Mouse (Mus musculus) forebrain, embryonic 14.5 days (tissue): Measurements from ENCODE around the gene Tlcd2. TPM values are rescaled to one million over a fixed set of nuclear protein-coding genes. Genes with fewer than 3 reads are reported as not detected.
"Not testable (repeated sequence)": the region's sequence is repeated elsewhere in the genome, so short reads cannot be mapped to it uniquely, and the experiment has no call there.

Experiments
- ATAC-seq: fragments of 200-750 bp; cut with Nextera tagmentation; 2 replicates; pipeline ENCODE4 v1.8.0; 2017; ENCODE audit warnings: mild to moderate bottlenecking, moderate library complexity
- DNase-seq: peaks from one replicate; pipeline ENCODE4 v3.0.0-alpha.2; 2015; ENCODE audit warnings: low spot score
- H3K27ac ChIP-seq: fragments of 300-500 bp; sonication (generic); 2 replicates; pipeline ENCODE4 v1.5.1; 2014; ENCODE audit warnings: low read depth, mild to moderate bottlenecking, control low read depth, low read length, moderate library complexity
- H3K27me3 ChIP-seq: fragments of 300-500 bp; sonication (generic); replicated peaks from 2 replicates; pipeline ENCODE4 v1.6.1; 2014; ENCODE audit warnings: low read length, control low read depth, mixed read lengths; ENCODE audit not compliant: control insufficient read depth, insufficient read depth
- H3K36me3 ChIP-seq: fragments of 300-500 bp; sonication (generic); 2 replicates; pipeline ENCODE4 v1.6.1; 2014; ENCODE audit warnings: low read length, control low read depth; ENCODE audit not compliant: control insufficient read depth, insufficient read depth
- H3K4me1 ChIP-seq: fragments of 300-500 bp; sonication (generic); 2 replicates; pipeline ENCODE4 v1.6.1; 2014; ENCODE audit warnings: antibody characterized with exemption, low read length, control low read depth; ENCODE audit not compliant: control insufficient read depth, insufficient read depth
- H3K4me2 ChIP-seq: fragments of 300-500 bp; sonication (generic); 2 replicates; pipeline ENCODE4 v1.6.1; 2014; ENCODE audit warnings: mild to moderate bottlenecking, control low read depth, low read length
- H3K4me3 ChIP-seq: fragments of 300-500 bp; sonication (generic); 2 replicates; pipeline ENCODE4 v1.5.1; 2014; ENCODE audit warnings: low read depth, low read length, control low read depth
- H3K9ac ChIP-seq: fragments of 300-500 bp; sonication (generic); 2 replicates; pipeline ENCODE4 v1.6.1; 2014; ENCODE audit warnings: mild to moderate bottlenecking, low read length, control low read depth, moderate library complexity
- H3K9me3 ChIP-seq: fragments of 300-500 bp; sonication (generic); replicated peaks from 2 replicates; pipeline ENCODE4 v1.6.1; 2016; ENCODE audit warnings: low read length, control low read depth, mixed read lengths; ENCODE audit not compliant: control insufficient read depth
- WGBS: fragments of 180-500 bp; shearing (Covaris S2); extraction: QIAGEN DNeasy Blood & Tissue Kit; methylation state at CpG from one replicate; pipeline ENCODE4 v1.1.7; 2014; 5-methylcytosine and 5-hydroxymethylcytosine counted together
- polyA plus RNA-seq: library from polyadenylated mRNA; unstranded; fragments of >200 nt; fragmentation: Nextera tagmentation; extraction: Ambion mirVana; gene quantifications from 2 replicates; pipeline ENCODE4 v1.2.1, GENCODE M21; 2014

Tlcd2 gene
- polyA plus RNA-seq, 1 experiment from 2014 or later: 1.3 TPM

DNA sequence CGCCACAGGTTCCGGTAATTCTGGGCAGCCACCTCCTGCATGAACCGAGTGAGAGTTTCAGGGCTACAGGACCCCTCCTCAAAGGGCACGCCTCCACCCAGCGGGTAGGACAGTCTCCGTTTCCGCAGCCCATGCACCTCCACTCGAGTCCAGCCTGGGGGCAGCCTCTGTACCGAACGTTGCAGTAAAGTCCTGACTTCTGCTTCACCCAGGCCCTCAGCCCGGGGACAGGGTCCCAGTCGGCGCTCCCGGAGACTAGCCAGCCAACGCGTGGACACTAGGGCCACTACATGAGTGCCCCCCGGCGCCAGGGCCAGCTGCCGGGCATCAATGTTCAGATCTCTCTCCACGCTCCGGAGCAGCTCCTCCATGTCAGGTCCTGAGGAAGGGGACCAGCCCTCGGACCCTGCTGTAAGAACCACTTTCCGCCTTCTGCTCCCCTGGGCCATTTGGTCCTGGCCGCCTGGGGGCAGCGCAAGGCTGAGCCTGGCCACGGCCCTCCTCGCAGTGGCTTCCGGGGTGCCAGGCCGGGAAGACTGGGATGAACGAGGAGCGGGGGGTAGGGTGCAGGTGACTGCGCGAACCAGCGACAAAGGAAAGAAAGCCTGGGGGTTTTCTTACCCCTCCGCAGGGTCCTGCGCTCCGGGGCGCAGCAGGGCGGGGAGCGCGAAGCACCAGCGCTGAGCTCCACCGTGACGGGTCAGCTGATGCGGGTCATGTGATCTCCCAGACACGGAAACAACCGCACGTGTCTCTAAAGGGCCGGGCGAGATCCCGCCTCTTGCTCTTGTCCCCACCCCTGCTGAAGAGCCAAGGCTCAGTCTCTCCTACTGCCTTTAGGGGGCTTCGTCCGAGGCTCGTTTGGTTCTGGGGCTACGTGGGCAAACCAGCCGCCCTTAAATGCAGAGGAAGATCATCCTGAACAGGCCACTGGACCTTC lies 7.3 kb upstream of the Tlcd2 start, which contains the start of gene Wdr81:
Wdr81 (minus strand) TSS at position 727 of the 940 bp plus-strand sequence.
- 3% methylated on average over 53 of the region's 56 CpGs for WGBS
- ATAC-seq: peak; percentile 96

DNA sequence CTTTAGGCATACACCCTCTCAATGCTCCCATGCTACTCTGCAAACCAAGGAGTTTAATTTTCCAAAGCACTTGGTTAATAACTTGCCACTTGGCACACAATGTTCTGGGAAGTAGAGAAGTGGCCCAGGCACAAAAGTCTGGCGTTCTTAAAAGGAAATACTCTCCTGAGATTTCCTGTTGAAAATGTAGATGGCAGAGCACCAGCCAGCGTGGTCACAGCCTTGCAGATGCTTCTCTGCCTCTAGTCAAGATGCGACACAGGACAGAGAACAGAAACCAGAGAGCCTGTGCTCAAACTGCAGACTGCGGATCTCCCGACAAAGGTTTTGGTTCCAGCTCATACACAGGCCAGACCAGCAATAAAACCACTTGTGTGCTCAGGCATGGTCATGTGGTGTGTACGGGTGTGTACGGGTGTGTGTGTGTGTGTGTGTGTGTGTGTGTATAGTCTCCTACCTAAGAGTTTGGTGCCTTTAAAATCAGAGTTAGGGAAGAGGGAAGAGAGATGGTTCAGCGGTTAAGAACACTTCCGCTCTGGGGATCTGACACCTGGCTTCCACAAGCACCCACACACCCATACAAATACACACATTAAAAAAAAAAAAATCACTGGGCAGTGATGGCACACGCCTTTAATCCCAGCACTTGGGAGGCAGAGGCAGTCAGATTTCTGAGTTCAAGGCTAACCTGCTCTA lies 6.3 kb upstream of the Tlcd2 start:
- Histone ChIP-seq H3K36me3 (no peaks in the 10 kb centered on the region), H3K4me2 (peak overlapping the region; percentile 99), H3K27me3 (no peaks in the 10 kb centered on the region), H3K4me1 (peaks cover 16% of the 10 kb centered on the region), H3K9me3 (no peaks in the 10 kb centered on the region), H3K27ac (no peak overlapping the region), H3K4me3 (peak overlapping the region; percentile 65), H3K9ac (peak overlapping the region; percentile 79; the same call in 1 of the 2 replicates)
- no peak for DNase-seq
- 85% methylated on average over 10 of the region's 10 CpGs for WGBS
- ATAC-seq: no peak

More for the DNA sequence above, 7.3 kb upstream of the Tlcd2 start, which contains the start of gene Wdr81:
- Histone ChIP-seq H3K27me3 (no peaks in the 10 kb centered on the region), H3K9ac (peak within 1 kb of the TSS; percentile 79), H3K36me3 (peaks cover 2% of the 10 kb centered on the region; the same call in 1 of the 2 replicates), H3K9me3 (no peaks in the 10 kb centered on the region), H3K4me2 (peak within 1 kb of the TSS; percentile 99), H3K4me3 (peak within 1 kb of the TSS; percentile 65), H3K27ac (no peak within 1 kb of the TSS; the same call in 1 of the 2 replicates), H3K4me1 (peaks cover 10% of the 10 kb centered on the region; the same call in 1 of the 2 replicates)
- DNase-seq: peak; percentile 95

- H3K9me3 ChIP-seq, H3K36me3 ChIP-seq: not testable (repeated sequence)
These were observed 5.5 kb upstream of the Tlcd2 start for GRCm38 (mm10) chr11:75455971-75456370.

DNA sequence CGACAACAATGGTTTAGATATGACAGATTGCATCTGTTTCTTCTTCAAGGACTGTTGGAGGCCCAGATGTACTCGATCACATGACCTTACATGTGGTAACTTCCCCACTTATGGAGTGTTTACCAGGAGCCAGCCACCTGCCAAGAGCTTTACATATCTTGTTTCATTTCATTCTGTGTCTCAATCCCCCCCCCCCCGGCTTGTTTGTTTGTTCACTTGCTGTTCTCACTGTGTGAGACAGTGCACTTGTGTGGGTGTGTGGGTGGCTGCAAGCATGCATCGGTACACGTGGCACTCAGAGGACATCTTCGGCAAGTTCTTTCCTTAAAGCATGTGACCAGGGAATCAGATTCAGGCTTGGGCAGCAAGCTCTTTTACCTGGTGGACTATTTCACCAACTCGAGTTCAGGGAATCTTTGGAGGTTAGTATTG lies 5.1 kb upstream of the Tlcd2 start:
- peaks cover 17% of the 10 kb centered on the region for H3K4me1 ChIP-seq
- no peak overlapping the region for H3K4me3 ChIP-seq
- no peak overlapping the region for H3K4me2 ChIP-seq
- ATAC-seq (no peak), DNase-seq (no peak)
- H3K9ac ChIP-seq: no peak overlapping the region
- H3K9me3 ChIP-seq: no peaks in the 10 kb centered on the region
- H3K27ac ChIP-seq: no peak overlapping the region
- H3K27me3 ChIP-seq: no peaks in the 10 kb centered on the region
- WGBS: 87% methylated on average over 7 of the region's 7 CpGs
- H3K36me3 ChIP-seq: no peaks in the 10 kb centered on the region

More at GRCm38 (mm10) chr11:75455971-75456370, 5.5 kb upstream of the Tlcd2 start:
- not testable (repeated sequence) for H3K27me3 ChIP-seq, H3K27ac ChIP-seq, DNase-seq, ATAC-seq, H3K4me3 ChIP-seq, H3K4me2 ChIP-seq, H3K9ac ChIP-seq
- peaks cover 17% of the 10 kb centered on the region for H3K4me1 ChIP-seq
- WGBS: 92% methylated on average over 2 of the region's 2 CpGs

- ATAC-seq (no peak), DNase-seq (peak; percentile 52)
- no peak overlapping the region for H3K9ac ChIP-seq
- H3K4me2 ChIP-seq: no peak overlapping the region
- peaks cover 28% of the 10 kb centered on the region for H3K4me1 ChIP-seq
- 30% methylated on average over 3 of the region's 3 CpGs for WGBS
- no peak overlapping the region for H3K4me3 ChIP-seq
- no peaks in the 10 kb centered on the region for H3K36me3 ChIP-seq
- no peaks in the 10 kb centered on the region for H3K27me3 ChIP-seq
- H3K9me3 ChIP-seq: no peaks in the 10 kb centered on the region
- H3K27ac ChIP-seq: no peak overlapping the region
These were observed 3.3 kb upstream of the Tlcd2 start for GRCm38 (mm10) chr11:75458169-75458568.

- Histone ChIP-seq H3K27me3 (no peaks in the 10 kb centered on the region), H3K4me1 (peaks cover 26% of the 10 kb centered on the region), H3K9ac (no peak overlapping the region), H3K4me2 (no peak overlapping the region), H3K27ac (no peak overlapping the region), H3K4me3 (no peak overlapping the region), H3K36me3 (no peaks in the 10 kb centered on the region), H3K9me3 (no peaks in the 10 kb centered on the region)
- 84% methylated on average over 8 of the region's 8 CpGs for WGBS
- ATAC-seq: no peak
- DNase-seq: no peak
These were observed 2.9 kb upstream of the Tlcd2 start for GRCm38 (mm10) chr11:75458628-75459041.

- 83% methylated on average over 5 of the region's 5 CpGs for WGBS
- Histone ChIP-seq H3K9me3 (no peaks in the 10 kb centered on the region), H3K9ac (no peak overlapping the region), H3K36me3 (no peaks in the 10 kb centered on the region), H3K27ac (no peak overlapping the region), H3K27me3 (no peaks in the 10 kb centered on the region), H3K4me3 (no peak overlapping the region), H3K4me1 (peaks cover 20% of the 10 kb centered on the region), H3K4me2 (no peak overlapping the region)
- DNase-seq: no peak
- ATAC-seq: no peak
These were observed 2.3 kb upstream of the Tlcd2 start for GRCm38 (mm10) chr11:75459141-75459711.

GRCm38 (mm10) chr11:75459751-75460102 lies 1.8 kb upstream of the Tlcd2 start:
- peak overlapping the region; percentile 62 for H3K4me2 ChIP-seq
- no peaks in the 10 kb centered on the region for H3K27me3 ChIP-seq
- WGBS: 43% methylated on average over 5 of the region's 5 CpGs
- no peak overlapping the region for H3K9ac ChIP-seq
- peak overlapping the region; percentile 64; the same call in 1 of the 2 replicates for H3K27ac ChIP-seq
- H3K4me3 ChIP-seq: 0 out of 2 replicates have a peak overlapping the region, but pooled peaks have one; percentile 66
- ATAC-seq (no peak), DNase-seq (no peak)
- H3K36me3 ChIP-seq: no peaks in the 10 kb centered on the region
- H3K4me1 ChIP-seq: peaks cover 19% of the 10 kb centered on the region
- H3K9me3 ChIP-seq: no peaks in the 10 kb centered on the region
